Mouse (Mus musculus) heart, embryonic 14.5 days (tissue): ENCODE results near the gene Ankrd6. TPM values are rescaled to one million over a fixed set of nuclear protein-coding genes. Genes with fewer than 3 reads are reported as not detected.

ENCODE experiments used
- ATAC-seq: fragments of 200-750 bp; cut with Nextera tagmentation; 2 replicates; pipeline ENCODE4 v1.8.0; 2017; ENCODE audit warnings: low read depth, moderate TSS enrichment; ENCODE audit not compliant: insufficient number of reproducible peaks, insufficient read depth, low FRiP score
- H3K27ac ChIP-seq, 2 experiments: fragments of 200-500 bp in 1 of 2; fragments of 300-500 bp in 1 of 2; sonication (generic) in 1 of 2; replicated peaks in 1 of 2; 2 replicates each; pipeline ENCODE4 v1.5.1; 2012 to 2014; ENCODE audit warnings: low read depth in 2 of 2, low read length in 2 of 2, control low read depth in 1 of 2, mild to moderate bottlenecking in 1 of 2, mixed read lengths in 1 of 2; ENCODE audit not compliant: control insufficient read depth in 1 of 2, insufficient read depth in 1 of 2
- H3K27me3 ChIP-seq: fragments of 300-500 bp; sonication (generic); 2 replicates; pipeline ENCODE4 v1.6.1; 2014; ENCODE audit warnings: mild to moderate bottlenecking, low read length, control low read depth; ENCODE audit not compliant: control insufficient read depth, insufficient read depth
- H3K36me3 ChIP-seq: fragments of 300-500 bp; sonication (generic); 2 replicates; pipeline ENCODE4 v1.6.1; 2014; ENCODE audit warnings: mild to moderate bottlenecking, control low read depth, low read length, mixed read lengths; ENCODE audit not compliant: control insufficient read depth, insufficient read depth
- H3K4me1 ChIP-seq, 2 experiments: fragments of 200-500 bp in 1 of 2; fragments of 300-500 bp in 1 of 2; sonication (generic) in 1 of 2; 2 replicates each; pipeline ENCODE4 v1.6.1; 2012 to 2014; ENCODE audit warnings: low read length in 2 of 2, control low read depth in 1 of 2, mixed read lengths in 1 of 2; ENCODE audit not compliant: control insufficient read depth in 2 of 2, insufficient read depth in 2 of 2
- H3K4me2 ChIP-seq: fragments of 300-500 bp; sonication (generic); 2 replicates; pipeline ENCODE4 v1.6.1; 2014; ENCODE audit warnings: mild to moderate bottlenecking, low read length
- H3K4me3 ChIP-seq, 2 experiments: fragments of 200-500 bp in 1 of 2; fragments of 300-500 bp in 1 of 2; sonication (generic) in 1 of 2; 2 replicates each; pipeline ENCODE4 v1.5.1; 2012 to 2014; ENCODE audit warnings: low read length in 2 of 2, mild to moderate bottlenecking in 2 of 2, control low read depth in 1 of 2, low read depth in 1 of 2, moderate library complexity in 1 of 2; ENCODE audit not compliant: control insufficient read depth in 1 of 2, insufficient read depth in 1 of 2
- H3K9ac ChIP-seq: fragments of 300-500 bp; sonication (generic); 2 replicates; pipeline ENCODE4 v1.6.1; 2014; ENCODE audit warnings: mild to moderate bottlenecking, low read length
- H3K9me3 ChIP-seq: fragments of 300-500 bp; sonication (generic); 2 replicates; pipeline ENCODE4 v1.6.1; 2016; ENCODE audit warnings: low read length, control low read depth; ENCODE audit not compliant: control insufficient read depth
- WGBS: fragments of 180-500 bp; shearing (Covaris S2); extraction: QIAGEN DNeasy Blood & Tissue Kit; methylation state at CpG from one replicate; pipeline ENCODE4 v1.1.7; 2014; 5-methylcytosine and 5-hydroxymethylcytosine counted together
- polyA plus RNA-seq: library from polyadenylated mRNA; unstranded; fragments of >200 nt; fragmentation: Nextera tagmentation; extraction: Ambion mirVana; gene quantifications from 2 replicates; pipeline ENCODE4 v1.2.1, GENCODE M21; 2014

Ankrd6 gene
- polyA plus RNA-seq, 1 experiment from 2014 or later, result 4.5 TPM

GRCm38 (mm10) chr4:32820676-32821075, 130.0 kb downstream of the Ankrd6 start:
- no peak overlapping the region for H3K4me2 ChIP-seq
- 89% methylated on average over 3 of the region's 3 CpGs for WGBS
- H3K9ac ChIP-seq, result no peak overlapping the region
- H3K27ac ChIP-seq, result no peak overlapping the region
- H3K4me1 ChIP-seq, result no peaks in the 10 kb centered on the region
- no peaks in the 10 kb centered on the region for H3K36me3 ChIP-seq
- ATAC-seq, result no peak
- H3K9me3 ChIP-seq, result no peaks in the 10 kb centered on the region
- H3K4me3 ChIP-seq, result no peak overlapping the region
- H3K27me3 ChIP-seq, result no peaks in the 10 kb centered on the region

- H3K27me3 ChIP-seq, result no peaks in the 10 kb centered on the region
- no peaks in the 10 kb centered on the region for H3K36me3 ChIP-seq
- no peak overlapping the region for H3K4me3 ChIP-seq
- 68% methylated on average over 5 of the region's 5 CpGs for WGBS
- no peak overlapping the region for H3K27ac ChIP-seq
- no peak overlapping the region for H3K4me2 ChIP-seq
- no peaks in the 10 kb centered on the region for H3K4me1 ChIP-seq
- no peaks in the 10 kb centered on the region for H3K9me3 ChIP-seq
- H3K9ac ChIP-seq, result no peak overlapping the region
- no peak for ATAC-seq
Measured at GRCm38 (mm10) chr4:32817478-32817877, 133.2 kb downstream of the Ankrd6 start.

DNA sequence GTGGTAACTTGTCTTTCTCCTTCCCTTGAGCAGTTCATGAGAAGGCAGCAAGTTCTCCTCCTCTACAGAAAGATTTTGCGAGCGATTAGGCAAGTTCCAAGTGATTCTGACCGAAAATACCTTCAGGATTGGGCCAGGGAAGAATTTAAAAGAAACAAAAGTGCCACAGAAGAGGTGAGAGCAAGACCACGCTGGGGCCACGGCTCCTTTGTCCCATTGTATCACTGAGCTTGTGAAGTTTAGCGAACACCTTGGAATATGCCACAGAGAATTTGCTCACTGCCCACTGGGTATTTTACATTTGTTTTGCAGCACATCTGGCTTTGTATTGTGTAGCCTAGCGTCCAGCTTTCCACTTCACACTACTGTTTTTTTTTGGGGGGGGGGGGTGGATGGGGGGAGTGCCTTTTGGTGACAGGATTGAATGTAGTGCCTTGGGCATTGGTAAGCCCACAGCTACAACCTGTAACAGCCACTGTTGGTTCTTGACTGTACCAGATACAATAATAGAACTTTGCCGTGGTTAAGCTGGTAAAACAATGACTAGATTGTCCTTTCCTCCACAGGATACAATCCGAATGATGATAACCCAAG, 150.0 kb downstream of the Ankrd6 start:
- Histone ChIP-seq H3K27ac (peak overlapping the region; percentile 92 to 97), H3K27me3 (no peaks in the 10 kb centered on the region), H3K9me3 (no peaks in the 10 kb centered on the region), H3K36me3 (peaks cover 8% of the 10 kb centered on the region; the same call in 1 of the 2 replicates), H3K4me3 (peak overlapping the region; percentile 64 to 65), H3K4me2 (peak overlapping the region; percentile 79), H3K4me1 (peaks cover 0 to 9% of the 10 kb centered on the region in 2 experiments; a peak in 3 of 4 replicates), H3K9ac (peak overlapping the region; percentile 87)
- no peak for ATAC-seq
- 11% methylated on average over 9 of the region's 9 CpGs for WGBS

DNA sequence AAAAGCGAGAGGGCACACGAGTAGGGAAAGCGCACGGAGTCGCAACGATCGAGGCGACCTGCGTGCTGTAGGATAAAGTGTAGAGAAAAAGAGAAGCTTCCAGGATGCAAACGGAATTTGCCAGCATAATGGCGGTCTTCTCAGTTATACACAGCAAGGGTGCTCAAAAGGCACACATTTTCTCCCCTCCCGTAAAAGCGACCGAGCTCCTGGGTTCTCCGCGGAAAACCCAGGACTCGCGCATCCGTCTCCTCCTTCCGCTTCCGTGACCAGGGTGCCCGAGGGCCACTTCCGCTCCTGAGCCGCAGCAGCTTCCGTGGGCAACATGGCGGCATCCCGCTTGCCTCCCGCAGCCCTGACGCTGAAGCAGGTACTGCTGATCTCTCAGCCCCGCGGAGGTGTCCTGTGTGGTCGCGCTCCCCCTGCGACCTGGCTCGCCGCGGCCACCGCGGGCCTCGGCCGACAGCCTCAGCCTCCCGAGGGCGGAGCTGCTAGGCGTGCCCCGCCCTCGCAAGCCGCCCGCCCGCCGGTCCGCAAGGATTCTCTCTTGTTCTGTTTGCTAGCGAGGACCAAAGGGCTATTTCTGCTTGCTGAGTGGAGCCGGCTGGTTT, 150.6 kb downstream of the Ankrd6 start, which contains the start of gene Lyrm2:
TSS of gene Lyrm2 (plus strand) at position 288 of the 611 bp plus-strand sequence.
- peak; percentile 86 for ATAC-seq
- Histone ChIP-seq H3K4me2 (peak within 1 kb of the TSS; percentile 79), H3K27ac (peak within 1 kb of the TSS; percentile 92 to 97), H3K36me3 (peaks cover 8% of the 10 kb centered on the region; the same call in 1 of the 2 replicates), H3K9ac (peak within 1 kb of the TSS; percentile 87), H3K9me3 (no peaks in the 10 kb centered on the region), H3K4me1 (peaks cover 0 to 9% of the 10 kb centered on the region in 2 experiments; a peak in 3 of 4 replicates), H3K27me3 (no peaks in the 10 kb centered on the region), H3K4me3 (peak within 1 kb of the TSS; percentile 64 to 65)
- WGBS, result under 1% methylated on average over 53 of the region's 53 CpGs

- H3K36me3 ChIP-seq, result peaks cover 8% of the 10 kb centered on the region; the same call in 1 of the 2 replicates
- no peak overlapping the region for H3K4me2 ChIP-seq
- WGBS, result 96% methylated on average over 4 of the region's 4 CpGs
- H3K4me1 ChIP-seq, result peaks cover 0 to 9% of the 10 kb centered on the region in 2 experiments; a peak in 3 of 4 replicates
- H3K9ac ChIP-seq, result no peak overlapping the region
- H3K4me3 ChIP-seq, result no peak overlapping the region
- ATAC-seq, result no peak
- H3K27ac ChIP-seq, result no peak overlapping the region
- H3K27me3 ChIP-seq, result no peaks in the 10 kb centered on the region
- no peaks in the 10 kb centered on the region for H3K9me3 ChIP-seq
Measured at GRCm38 (mm10) chr4:32798976-32799375, 151.7 kb downstream of the Ankrd6 start.

- H3K27ac ChIP-seq, result no peak overlapping the region
- 79% methylated on average over 4 of the region's 4 CpGs for WGBS
- no peaks in the 10 kb centered on the region for H3K4me1 ChIP-seq
- no peaks in the 10 kb centered on the region for H3K9me3 ChIP-seq
- ATAC-seq, result no peak
- no peaks in the 10 kb centered on the region for H3K27me3 ChIP-seq
- H3K9ac ChIP-seq, result no peak overlapping the region
- H3K36me3 ChIP-seq, result no peaks in the 10 kb centered on the region
- no peak overlapping the region for H3K4me2 ChIP-seq
- no peak overlapping the region for H3K4me3 ChIP-seq
Measured at GRCm38 (mm10) chr4:32789020-32789419, 161.6 kb downstream of the Ankrd6 start.

DNA sequence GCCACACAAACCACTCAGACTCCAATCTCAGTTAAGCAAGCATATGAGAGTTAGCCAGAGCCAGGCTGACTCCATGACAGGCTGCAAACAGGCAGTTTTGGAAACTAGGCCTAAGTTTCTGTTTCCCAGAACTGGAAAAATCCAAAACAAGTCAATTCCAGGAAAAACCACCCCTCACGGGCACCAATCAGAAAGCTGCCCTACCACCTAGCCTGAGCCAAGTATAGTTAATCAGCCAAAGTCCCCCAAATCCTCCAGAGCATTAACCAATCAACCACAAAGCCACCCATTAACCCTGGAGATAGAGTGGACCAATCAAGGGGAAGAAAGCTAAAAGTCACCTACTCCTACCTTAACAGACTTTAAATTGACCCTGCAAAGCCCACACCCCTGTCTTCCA, 163.5 kb downstream of the Ankrd6 start:
- no peaks in the 10 kb centered on the region for H3K36me3 ChIP-seq
- WGBS, result 97% methylated on average over 1 of the region's 1 CpGs

More for the DNA sequence above, 163.5 kb downstream of the Ankrd6 start:
- no peak overlapping the region for H3K4me2 ChIP-seq
- no peaks in the 10 kb centered on the region for H3K9me3 ChIP-seq
- no peaks in the 10 kb centered on the region for H3K27me3 ChIP-seq
- no peak overlapping the region for H3K4me3 ChIP-seq
- ATAC-seq, result no peak
- no peak overlapping the region for H3K9ac ChIP-seq
- H3K27ac ChIP-seq, result no peak overlapping the region
- no peaks in the 10 kb centered on the region for H3K4me1 ChIP-seq
